Mouse (Mus musculus): ENCODE results near the gene Hspbp1.
A peak's percentile ranks its signal among the peaks of the same experiment; 100 is the strongest.

Gene Hspbp1

GRCm38 (mm10) chr7:4684632-4685417 is at the start of gene Hspbp1:
TSS of gene Hspbp1 (minus strand) at chr7:4685068.
- DNase-seq (ENCODE audit: low read depth), result peak; percentile 100

- no peak for DNase-seq (ENCODE audit: low read depth)
Observed at GRCm38 (mm10) chr7:4732968-4733392, 48.1 kb upstream of the Hspbp1 start.

- DNase-seq (ENCODE audit: low read depth), result no peak
Observed at GRCm38 (mm10) chr7:4731090-4731489, 46.2 kb upstream of the Hspbp1 start.

- no peak for DNase-seq (ENCODE audit: low read depth)
Observed at GRCm38 (mm10) chr7:4725169-4725568, 40.3 kb upstream of the Hspbp1 start, which contains the start of gene Tmem150b. TSS of gene Tmem150b (minus strand) at chr7:4725249.

- no peak for DNase-seq (ENCODE audit: low read depth)
Observed at GRCm38 (mm10) chr7:4724359-4724758, 39.5 kb upstream of the Hspbp1 start.

- DNase-seq (ENCODE audit: low read depth), result peak; percentile 15
Observed at GRCm38 (mm10) chr7:4723508-4723907, 38.6 kb upstream of the Hspbp1 start.

GRCm38 (mm10) chr7:4719276-4719675 is 34.4 kb upstream of the Hspbp1 start:
- DNase-seq (ENCODE audit: low read depth), result no peak

- no peak for DNase-seq (ENCODE audit: low read depth)
Observed at GRCm38 (mm10) chr7:4716955-4717354, 32.1 kb upstream of the Hspbp1 start.

GRCm38 (mm10) chr7:4712594-4712993 is 27.7 kb upstream of the Hspbp1 start:
- DNase-seq (ENCODE audit: low read depth), result no peak

- peak; percentile 47 for DNase-seq (ENCODE audit: low read depth)
Observed at GRCm38 (mm10) chr7:4705098-4705497, 20.2 kb upstream of the Hspbp1 start.

- DNase-seq (ENCODE audit: low read depth), result no peak
Observed at GRCm38 (mm10) chr7:4703195-4703594, 18.3 kb upstream of the Hspbp1 start.

- no peak for DNase-seq (ENCODE audit: low read depth)
Observed at GRCm38 (mm10) chr7:4702334-4702733, 17.5 kb upstream of the Hspbp1 start.

GRCm38 (mm10) chr7:4693004-4693403 is 8.1 kb upstream of the Hspbp1 start:
- no peak for DNase-seq (ENCODE audit: low read depth)

GRCm38 (mm10) chr7:4690951-4691653 is 6.2 kb upstream of the Hspbp1 start:
- DNase-seq (ENCODE audit: low read depth), result no peak

GRCm38 (mm10) chr7:4690387-4690786 is 5.5 kb upstream of the Hspbp1 start, which contains the start of gene Brsk1:
TSS of gene Brsk1 (plus strand) at chr7:4690604.
- DNase-seq (ENCODE audit: low read depth), result peak; percentile 38

- no peak for DNase-seq (ENCODE audit: low read depth)
Observed at GRCm38 (mm10) chr7:4684203-4684602, 665 bp downstream of the Hspbp1 start.

- DNase-seq (ENCODE audit: low read depth), result no peak
Observed at GRCm38 (mm10) chr7:4683307-4683706, 1.6 kb downstream of the Hspbp1 start.

- DNase-seq (ENCODE audit: low read depth), result no peak
Observed at GRCm38 (mm10) chr7:4675200-4675599, 9.7 kb downstream of the Hspbp1 start.

GRCm38 (mm10) chr7:4674114-4674731 is 10.6 kb downstream of the Hspbp1 start:
- DNase-seq (ENCODE audit: low read depth), result peak; percentile 55

- DNase-seq (ENCODE audit: low read depth), result no peak
Observed at GRCm38 (mm10) chr7:4671956-4672355, 12.9 kb downstream of the Hspbp1 start.

GRCm38 (mm10) chr7:4670655-4671255 is 14.1 kb downstream of the Hspbp1 start:
- DNase-seq (ENCODE audit: low read depth), result no peak

GRCm38 (mm10) chr7:4669156-4669555 is 15.7 kb downstream of the Hspbp1 start:
- no peak for DNase-seq (ENCODE audit: low read depth)
